Mouse (Mus musculus) stomach, postnatal 0 days (tissue): ENCODE measurements at regions not wholly inside any gene's neighbourhood (a gene's known extent, or its start where the extent isn't known, plus 50 kb on each side); places are given as distances from the start of the nearest gene placed in this dataset.

Experiments used
- CTCF ChIP-seq: IDR thresholded peaks from 2 replicates; pipeline ENCODE4 v1.5.1; 2016; ENCODE audit warnings: antibody characterized with exemption, low read depth, mild to moderate bottlenecking, moderate library complexity
- EP300 ChIP-seq: optimal IDR thresholded peaks from 2 replicates; pipeline ENCODE3; 2016; ENCODE audit warnings: antibody characterized with exemption

- TF ChIP-seq EP300 (no peak), CTCF (no peak)
Observed at GRCm38 (mm10) chr1:137302757-137303422, 342.6 kb upstream of the Nr5a2 start.
